Mouse (Mus musculus) left cerebral cortex, postnatal 14 days (tissue): ENCODE results near the gene 1700001O22Rik. TPM values are rescaled to one million over a fixed set of nuclear protein-coding genes. Genes with fewer than 3 reads are reported as not detected.

Experiments used
- DNase-seq, 2 experiments: peaks; one replicate each; pipeline ENCODE4 v3.0.0; 2021 to 2022; ENCODE audit warnings: low spot score in 2 of 2, mixed read lengths in 1 of 2
- intact Hi-C: fragments of 180-260 bp; cut with DNase I; formaldehyde crosslinking; loops from one replicate; pipeline ENCODE4 v1.15.1; 2025
- total RNA-seq, 2 experiments: library from RNA; stranded (reverse); gene quantifications; 2 replicates each; pipeline ENCODE4 v1.2.3; 2021

Gene 1700001O22Rik
- total RNA-seq, 2 experiments from 2014 or later = 2.4 to 3.6 TPM

DNA sequence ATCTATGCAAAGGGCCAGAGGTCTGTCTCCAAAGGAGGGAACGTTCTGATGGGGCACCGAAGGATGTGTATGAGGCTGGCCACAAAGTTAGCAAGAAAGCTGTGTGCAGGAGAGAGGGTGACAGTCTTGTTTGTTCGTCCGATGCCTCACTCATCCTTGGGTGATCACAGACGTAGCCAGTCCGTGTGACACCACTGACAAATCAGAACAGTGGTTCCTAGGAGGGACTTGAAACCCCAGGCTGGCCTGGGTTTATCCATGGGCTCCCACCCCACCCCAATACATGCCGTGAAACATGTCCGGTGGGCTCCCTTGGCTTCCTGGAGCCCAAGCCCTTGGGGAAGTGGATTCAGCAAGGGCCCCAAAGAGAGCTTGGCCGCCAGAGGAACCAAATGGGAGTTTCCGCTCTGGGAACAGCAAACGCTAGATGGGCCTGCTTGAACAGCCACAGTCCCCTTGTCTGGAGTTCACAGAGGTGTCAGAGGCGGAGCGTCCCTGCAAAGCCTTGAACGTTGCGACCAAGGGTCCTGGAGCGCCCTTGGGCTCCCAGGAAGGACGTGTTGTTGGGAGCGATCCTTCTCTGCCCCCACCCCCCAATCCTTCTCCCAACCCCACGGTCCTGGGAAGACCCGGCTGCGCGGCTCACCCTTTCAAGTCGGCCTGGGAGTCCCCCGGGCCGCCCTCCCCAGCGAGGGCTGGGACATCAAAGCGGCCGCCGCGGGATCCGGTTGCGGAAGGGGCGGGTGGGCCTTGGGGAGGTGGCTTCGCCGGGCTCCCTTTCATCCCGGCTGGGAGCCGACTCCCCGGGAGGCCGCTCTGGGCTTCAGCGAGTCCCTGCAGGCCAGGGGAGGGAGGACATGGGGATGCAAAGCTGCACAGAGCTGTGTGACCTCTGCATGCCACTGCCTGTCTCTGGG lies 19.1 kb downstream of the 1700001O22Rik start:
- DNase-seq = no peak

DNA sequence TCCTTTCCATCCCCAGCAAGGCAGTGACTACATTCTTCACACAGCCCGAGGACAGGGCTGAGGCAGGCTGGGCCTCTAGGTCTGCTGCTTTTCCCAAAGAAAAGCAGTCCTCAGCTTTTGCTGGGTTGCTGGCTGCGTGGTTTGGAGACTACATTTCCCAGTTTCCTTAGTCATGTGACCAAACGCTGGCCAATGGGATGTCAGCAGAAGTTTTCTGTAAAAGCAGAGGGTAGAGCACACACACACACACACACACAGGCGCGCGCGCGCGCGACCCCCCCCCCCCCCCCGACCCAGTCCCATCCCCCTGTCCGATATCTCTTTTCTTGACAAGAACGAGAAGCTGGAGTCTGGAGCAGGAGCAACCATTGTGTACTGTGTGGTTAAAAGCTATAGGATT lies 20.1 kb downstream of the 1700001O22Rik start:
- intact Hi-C loops = no loop called here
- DNase-seq = peak; percentile 82 to 84

More for the DNA sequence above, 19.1 kb downstream of the 1700001O22Rik start:
- intact Hi-C loops = no loop called here

DNA sequence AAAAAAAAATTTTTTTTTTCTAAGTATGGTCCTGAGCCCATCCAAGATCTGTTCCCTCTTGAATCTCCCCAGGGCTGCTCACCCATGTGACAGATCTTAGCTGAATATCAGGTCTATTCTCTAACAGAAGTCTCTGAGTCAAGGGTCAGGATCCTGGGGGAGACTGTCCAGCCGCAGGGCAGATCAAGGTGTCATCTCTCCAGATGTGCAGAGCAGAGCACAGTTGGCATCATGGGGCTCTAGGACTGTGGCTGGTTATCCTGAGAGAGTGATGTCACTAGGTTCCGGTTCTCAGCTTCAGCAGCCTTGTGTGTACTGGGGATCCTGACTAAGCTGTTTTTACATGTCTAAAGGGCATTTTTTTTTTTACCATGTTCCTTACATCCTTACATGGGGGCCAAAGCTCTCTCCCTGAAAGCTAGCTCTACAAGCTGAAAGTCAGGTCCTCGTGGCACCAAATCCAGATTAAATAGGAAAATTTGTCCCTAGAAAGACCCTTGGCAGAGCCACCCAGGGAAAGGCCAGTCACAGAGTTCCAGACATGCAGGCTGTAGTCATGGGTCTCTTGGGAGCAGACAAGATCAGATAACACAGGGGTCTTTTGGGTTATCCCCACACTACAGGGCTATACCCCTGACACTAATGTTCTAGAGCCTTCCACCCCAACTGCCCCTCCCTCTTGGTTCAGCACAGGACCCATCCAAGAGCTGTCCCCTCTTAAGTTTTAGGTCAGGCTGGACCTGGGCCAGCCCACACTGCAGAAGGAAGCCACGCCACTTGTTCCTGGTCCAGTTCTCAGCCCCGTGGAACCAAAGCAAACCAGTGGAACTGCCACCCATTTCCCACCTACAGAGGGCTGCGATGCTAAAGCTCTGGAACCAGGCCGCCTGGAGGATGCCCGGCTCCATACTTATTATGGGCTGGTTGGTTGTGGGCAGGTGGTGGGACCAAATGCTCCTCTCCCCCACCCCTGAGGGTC lies 20.9 kb downstream of the 1700001O22Rik start:
- intact Hi-C loops = no loop called here
- no peak for DNase-seq

DNA sequence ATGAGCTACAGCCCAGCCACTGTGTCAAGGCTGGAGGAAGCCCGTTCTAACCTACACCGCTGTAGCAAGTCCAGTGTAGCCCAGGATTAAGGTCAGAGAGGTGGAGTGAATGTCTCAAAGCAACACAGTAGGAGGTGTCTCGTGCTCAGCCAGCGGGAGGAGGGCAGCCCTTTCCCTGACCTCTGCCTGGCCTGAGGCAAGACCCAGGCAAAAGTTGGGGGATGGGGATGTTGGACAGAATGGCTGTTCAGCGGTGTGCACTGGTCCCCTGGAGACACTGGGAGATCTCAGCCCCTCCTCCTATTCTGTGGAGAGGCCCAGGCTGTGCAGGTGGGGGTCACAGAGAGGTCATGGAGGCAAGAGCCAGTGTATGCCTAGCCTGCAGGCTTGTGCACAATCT lies 24.2 kb downstream of the 1700001O22Rik start:
- intact Hi-C loops = no loop called here
- DNase-seq = no peak

DNA sequence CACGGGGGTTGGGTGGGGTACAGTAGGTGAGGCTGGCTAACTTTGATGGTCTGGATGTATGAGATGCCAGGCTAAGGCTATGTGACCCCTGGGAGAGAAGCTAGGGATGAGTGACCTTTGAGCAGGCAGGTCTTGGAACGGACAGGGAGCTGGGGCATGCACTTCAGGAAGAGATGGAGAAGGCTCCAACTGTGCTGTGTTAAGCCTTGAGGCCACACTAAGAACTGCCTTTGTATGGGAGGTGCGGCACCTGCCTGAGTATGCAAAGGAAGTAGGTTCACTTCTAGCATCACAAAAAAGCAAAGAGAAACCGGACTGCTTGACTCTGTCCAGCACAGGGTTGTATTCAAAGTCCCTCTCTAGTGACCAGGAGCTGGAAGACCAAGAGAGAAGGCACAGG lies 25.2 kb downstream of the 1700001O22Rik start:
- DNase-seq = no peak
- intact Hi-C loops = no loop called here

DNA sequence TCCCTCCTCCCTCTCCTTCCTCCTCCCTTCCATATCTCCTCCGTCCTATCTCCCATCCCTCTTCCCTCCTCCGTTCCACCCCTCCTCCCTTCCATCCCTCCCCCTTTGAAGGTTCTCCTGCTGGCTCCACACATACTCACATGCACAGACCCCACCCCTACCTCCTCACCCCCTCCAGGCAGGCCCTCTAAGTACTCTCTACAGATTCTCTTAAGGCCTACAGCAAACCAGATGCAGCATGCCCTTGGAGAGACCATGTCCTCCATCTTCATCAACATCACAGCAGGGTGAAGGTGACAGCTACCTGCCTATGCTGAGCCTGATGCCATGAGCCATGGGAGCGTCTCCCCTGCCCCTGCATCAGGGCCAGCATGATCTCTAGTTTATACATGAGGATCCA lies 26.2 kb downstream of the 1700001O22Rik start:
- no peak for DNase-seq
- intact Hi-C loops = no loop called here

DNA sequence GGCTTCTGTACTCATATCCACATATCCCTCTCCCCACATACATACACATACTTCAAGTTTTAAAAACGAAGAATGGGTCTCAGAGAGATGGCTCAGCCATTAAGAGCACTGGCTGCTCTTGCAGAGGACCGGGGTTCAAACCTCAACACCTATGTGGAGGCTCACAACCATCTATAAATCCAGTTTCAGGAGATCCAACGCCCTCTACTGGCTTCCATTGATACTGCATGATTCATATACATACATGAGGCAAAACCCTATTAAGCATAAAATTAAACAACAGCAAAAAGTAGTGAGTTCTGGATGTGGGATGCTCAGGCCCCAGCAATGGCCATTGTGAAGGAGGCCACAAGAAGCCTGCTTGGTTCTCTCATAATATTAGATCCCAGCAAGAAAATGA lies 27.5 kb downstream of the 1700001O22Rik start:
- DNase-seq = no peak
- intact Hi-C loops = no loop called here

DNA sequence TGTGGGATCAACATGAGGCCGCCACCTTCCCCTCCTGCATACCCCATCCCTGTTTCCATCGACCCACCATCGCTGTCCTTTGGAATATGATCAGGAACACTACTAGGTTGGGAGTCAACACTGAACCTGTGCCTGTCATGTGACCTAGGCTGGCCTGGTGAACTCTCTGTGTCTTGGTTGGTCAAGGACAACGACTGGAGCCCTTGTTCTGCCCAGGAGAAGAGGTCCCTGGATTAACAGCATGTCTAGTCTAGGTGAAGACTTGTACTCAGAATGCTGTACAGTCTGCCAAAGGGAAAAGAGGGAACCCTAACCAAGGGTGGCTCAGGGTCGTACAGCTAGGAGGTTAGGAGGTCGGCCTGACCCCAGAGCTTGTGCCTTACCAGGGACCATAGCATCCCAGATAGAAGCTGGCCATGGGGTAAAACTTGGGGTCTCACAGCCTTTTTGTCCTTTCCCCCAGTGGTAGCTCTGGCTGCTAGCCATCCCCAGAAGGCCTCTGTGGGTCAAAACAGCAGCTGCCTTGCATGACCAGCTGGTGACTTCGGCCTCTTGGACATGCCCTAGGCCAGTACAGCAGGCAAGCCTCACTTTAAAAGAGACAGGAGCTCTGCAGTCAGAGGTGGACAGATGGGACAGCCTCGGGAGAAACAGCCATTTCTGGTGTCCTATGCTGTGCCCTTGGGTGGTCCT lies 30.0 kb downstream of the 1700001O22Rik start:
- DNase-seq = no peak
- intact Hi-C loops = loop anchor here (5.0 kb wide), 1 partner anchor 51 kb away; no protein-coding TSS in a partner anchor

DNA sequence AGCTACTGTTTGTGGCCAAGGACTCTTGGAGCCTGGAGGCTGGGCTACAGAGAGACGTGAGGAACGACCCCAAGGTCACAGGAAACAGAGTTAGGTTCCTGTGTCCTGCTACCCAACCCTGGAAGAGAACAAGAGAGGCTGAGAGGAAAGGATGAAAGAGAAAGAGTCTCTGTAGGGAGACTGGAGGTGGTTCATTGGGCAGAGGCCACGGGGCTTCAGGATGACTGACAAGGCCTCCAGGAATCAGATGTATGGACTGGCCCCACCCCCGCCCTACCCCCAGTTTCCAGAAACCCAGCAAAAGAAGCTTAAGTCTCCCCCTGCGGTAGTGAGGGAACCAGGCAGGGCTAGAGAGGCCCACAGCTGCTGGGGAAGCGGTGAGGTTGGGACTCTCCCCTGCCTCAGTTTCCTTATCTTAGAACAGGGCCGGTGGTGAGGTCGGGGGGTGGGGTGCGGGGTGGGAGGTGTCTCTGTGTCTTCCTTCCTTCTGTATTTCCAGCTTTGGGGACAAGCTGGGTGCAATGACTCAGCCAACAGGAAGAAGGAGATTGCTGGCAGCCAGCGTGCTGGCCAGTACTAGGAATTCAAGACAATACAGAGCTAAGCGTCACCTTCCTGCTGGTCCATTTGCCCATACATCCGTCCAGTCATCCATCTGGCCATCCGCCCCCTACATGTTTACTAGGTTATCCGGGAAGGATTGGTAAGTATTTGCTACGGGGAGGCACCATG lies 30.7 kb downstream of the 1700001O22Rik start:
- intact Hi-C loops = loop anchor here (5.0 kb wide), 1 partner anchor 50 kb away; no protein-coding TSS in a partner anchor
- no peak for DNase-seq

DNA sequence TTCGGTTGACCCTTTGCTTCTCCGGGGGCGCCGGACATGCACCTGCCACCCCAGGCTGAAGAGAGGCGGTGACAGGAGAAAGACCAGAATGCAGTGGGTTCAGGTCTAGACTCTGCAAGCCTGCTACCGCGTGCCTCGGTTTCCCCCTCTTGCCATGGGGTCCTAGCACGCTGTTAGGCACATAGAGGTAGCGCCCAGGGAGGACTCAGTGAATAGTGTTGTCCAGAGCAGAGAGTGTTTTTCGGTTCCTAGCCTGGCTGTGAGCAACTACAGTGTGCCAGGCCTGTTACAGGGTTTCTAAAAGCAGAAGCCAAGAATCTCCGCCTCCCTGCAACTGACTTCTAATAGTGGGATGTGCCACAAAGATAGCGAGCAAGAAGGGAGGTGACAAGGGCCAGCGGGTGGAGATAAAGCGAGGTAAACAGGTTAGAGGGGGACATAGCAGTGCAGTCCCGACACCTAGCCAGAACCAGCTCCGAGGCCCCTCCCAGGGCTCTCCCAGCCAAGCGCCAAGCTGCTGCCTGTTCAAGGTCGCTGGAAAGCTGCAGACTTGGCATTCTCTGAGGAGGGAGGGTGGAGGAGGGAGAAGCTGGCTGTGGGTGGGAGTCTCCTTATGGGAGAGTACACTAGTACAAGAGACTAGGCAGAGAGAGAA lies 31.5 kb downstream of the 1700001O22Rik start:
- intact Hi-C loops = loop anchor here (5.0 kb wide), 1 partner anchor 50 kb away; no protein-coding TSS in a partner anchor
- peak; percentile 74 to 83 for DNase-seq

DNA sequence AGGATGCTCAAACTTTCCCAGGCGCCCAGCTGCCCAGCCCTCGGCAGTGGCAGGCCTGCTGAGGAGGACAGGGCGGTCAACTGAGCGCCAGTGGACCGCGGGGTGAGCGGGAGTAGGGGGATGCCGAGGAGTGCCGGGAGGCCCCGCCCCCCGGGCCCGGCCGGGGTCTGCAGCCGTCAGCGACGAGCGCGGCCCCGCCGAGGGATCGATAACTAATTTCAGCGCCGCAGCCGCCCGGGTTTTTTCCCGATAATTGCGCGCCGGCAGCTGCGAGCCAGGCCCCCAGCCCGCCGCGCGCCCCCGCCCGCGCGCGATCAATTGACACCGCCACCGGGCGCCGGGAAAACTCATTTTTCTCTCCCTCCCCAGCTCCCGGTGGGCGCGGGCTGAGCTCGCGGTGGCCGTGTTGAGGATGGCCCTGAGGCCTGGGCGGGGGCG lies 32.1 kb downstream of the 1700001O22Rik start:
- intact Hi-C loops = loop anchor here (5.0 kb wide), 1 partner anchor 49 kb away; no protein-coding TSS in a partner anchor
- peak in 1 of 2 experiments; percentile 41 for DNase-seq

DNA sequence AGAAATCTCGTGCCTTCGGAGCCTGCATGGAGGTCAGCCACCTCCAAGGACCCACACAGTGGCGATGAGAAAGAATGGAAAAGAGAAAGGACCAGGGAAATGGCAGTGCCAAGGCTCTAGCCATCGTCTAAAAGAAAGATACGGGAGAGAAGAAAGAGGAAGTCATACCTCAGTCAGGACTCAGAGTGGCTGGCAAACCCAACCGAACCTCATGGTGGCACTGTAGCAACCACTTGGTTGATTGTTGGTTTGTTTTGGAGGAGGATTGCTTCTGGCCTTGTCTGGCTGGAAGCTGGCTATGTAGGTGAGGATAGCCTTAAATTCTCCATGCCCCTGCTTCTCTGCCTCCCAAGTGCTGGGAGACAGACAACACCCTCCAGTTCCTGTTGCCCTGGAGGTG lies 34.3 kb downstream of the 1700001O22Rik start:
- peak in 1 of 2 experiments; percentile 54 for DNase-seq
- intact Hi-C loops = no loop called here

DNA sequence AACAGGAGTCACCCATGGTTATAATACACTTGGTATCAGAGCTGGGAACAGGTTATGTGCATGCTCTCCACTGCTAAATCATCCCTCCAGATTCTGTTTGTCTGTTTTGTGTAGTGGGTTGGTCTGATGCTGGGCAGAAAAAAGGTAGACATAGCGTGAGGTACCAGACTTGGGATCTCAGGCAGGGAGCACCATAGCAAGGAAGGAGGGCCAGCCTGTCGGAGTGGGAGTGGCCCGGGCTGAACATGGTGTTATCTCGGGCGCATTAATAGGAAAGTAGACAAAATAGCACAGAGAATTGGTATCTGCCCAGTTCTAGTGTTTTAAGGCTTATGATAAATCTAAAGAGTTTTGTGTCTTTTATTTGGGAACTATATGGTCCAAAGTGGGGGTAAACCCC lies 34.9 kb downstream of the 1700001O22Rik start:
- DNase-seq = no peak
- intact Hi-C loops = no loop called here

DNA sequence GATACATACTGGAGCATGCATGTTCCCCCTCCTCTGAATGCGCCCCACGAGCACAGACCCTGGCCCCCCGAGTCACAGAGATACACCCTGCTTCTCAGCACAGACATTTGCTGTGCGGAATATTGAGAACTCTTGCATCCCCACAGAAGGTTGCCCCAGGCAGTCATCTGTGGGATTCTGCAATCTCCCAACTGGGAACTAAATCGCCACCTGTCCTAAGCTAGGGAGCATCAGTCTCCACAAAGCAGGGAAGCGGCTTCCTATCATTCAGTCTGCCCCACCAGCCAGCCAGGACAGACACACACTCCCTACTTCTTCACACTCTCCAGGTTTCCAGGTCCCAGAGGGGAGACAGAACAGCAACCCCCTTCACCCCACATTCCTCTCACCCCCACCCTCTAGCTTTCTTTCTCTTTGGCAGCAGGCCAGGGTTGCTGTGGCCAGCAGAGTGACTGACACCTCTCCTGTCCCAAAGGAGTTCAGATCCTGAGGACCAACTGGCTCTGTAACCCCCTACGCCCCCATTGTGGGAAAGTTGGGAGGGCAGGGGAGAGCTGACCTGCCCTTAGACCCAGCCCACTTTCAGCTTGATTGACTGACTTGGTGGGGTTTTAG lies 35.7 kb downstream of the 1700001O22Rik start:
- intact Hi-C loops = no loop called here
- DNase-seq = no peak

DNA sequence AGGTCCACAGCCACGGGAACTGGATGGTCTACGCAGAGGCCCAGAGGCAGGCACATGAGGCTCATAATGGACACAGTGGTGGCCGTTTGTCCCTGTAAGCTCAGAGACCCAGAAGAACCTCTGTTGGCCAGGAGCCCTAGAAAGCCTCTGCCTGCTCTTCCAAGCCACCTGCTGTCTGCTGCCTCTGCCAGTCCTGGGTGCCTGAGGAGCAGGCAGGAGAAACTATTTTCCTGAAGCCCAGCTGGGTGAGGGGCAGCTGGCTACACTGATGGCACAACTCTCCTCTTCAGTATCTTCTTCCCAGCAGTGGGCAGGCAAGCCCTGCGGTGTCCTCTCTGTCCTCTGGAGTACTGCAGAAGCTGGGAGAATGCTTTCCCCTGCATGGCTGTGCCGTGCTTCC lies 37.0 kb downstream of the 1700001O22Rik start:
- intact Hi-C loops = no loop called here

DNA sequence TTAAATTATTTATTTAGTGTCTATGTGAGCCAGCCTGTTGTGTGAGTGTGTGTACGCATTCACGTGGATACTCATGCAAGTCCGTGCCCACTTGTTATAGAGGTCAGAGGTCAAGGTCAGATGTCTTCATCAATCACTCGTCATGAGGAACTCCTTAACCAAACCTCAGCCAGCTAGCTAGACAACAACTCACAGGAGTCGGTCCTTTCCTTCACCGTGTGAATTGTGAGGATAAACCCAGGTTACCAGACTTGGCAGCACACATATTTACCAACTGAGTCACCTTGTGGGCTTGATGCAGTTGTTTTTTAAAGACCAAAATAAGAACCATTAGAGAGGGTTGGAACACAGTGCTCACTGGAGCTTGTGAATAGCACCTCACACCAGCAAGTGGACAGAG lies 42.8 kb downstream of the 1700001O22Rik start:
- intact Hi-C loops = no loop called here
- DNase-seq = no peak

More for the DNA sequence above, 37.0 kb downstream of the 1700001O22Rik start:
- DNase-seq = no peak

DNA sequence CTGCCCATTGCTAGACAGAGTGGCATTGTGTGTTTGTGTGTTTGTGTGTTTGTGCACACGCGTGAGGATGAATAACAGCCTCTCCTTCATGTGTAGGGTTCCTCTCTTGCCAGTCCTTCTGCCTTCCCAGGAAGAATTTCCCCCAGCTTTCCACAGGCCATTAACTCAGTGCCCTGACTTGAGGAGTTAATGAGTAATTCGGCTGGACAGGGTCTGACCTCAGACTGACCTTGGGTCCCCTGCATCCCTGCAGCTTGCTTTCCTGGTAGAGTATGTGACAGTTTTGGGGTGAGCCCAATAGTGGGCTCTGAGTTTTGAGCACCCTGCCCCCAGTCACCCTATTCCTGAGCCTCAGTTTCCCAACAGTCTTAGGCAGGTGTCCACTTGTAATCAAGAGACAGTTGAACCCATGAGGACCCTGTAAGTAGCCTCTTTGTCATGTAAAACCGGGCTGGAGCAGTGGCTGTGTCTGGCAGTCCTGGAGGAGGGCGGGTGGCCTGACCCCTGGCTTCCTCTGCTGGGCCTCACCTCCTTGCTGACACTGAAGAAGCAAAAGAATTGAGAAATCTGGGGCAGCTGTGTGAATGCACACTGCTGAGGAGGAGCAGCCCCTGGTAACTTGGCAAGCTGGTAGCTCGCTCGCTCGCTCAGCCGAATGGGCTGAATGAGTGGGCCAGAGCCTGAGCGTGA lies 43.5 kb downstream of the 1700001O22Rik start:
- intact Hi-C loops = no loop called here
- DNase-seq = no peak
